Mouse (Mus musculus) gastrocnemius, postnatal 25 days (tissue): ENCODE data around the gene Zfp12. TPM values are rescaled to one million over a fixed set of nuclear protein-coding genes. Genes with fewer than 3 reads are reported as not detected.

ENCODE experiments used
- DNase-seq: peaks from one replicate; pipeline ENCODE4 v3.0.0; 2022
- total RNA-seq, 2 experiments: library from RNA; stranded (reverse); gene quantifications; 1 replicate in 1 of 2; 2 replicates in 1 of 2; pipeline ENCODE4 v1.2.3; 2021

Zfp12 gene
- total RNA-seq, 2 experiments from 2014 or later, result 6.7 to 8.0 TPM

- no peak for DNase-seq
These were observed 30.4 kb downstream of the Zfp12 start for GRCm38 (mm10) chr5:143265409-143265808.

GRCm38 (mm10) chr5:143266794-143267193 lies 31.8 kb downstream of the Zfp12 start:
- DNase-seq, result no peak

- DNase-seq, result no peak
These were observed 34.0 kb downstream of the Zfp12 start for GRCm38 (mm10) chr5:143268985-143269362.

- DNase-seq, result peak; percentile 61
These were observed 34.6 kb downstream of the Zfp12 start, which contains the start of gene Zfp316 for GRCm38 (mm10) chr5:143269363-143270150. Gene Zfp316 (minus strand): TSS chr5:143270022.

GRCm38 (mm10) chr5:143270151-143270519 lies 35.2 kb downstream of the Zfp12 start:
- DNase-seq, result no peak

GRCm38 (mm10) chr5:143271642-143272041 lies 36.7 kb downstream of the Zfp12 start:
- no peak for DNase-seq

- DNase-seq, result no peak
These were observed 37.1 kb downstream of the Zfp12 start for GRCm38 (mm10) chr5:143272108-143272507.

GRCm38 (mm10) chr5:143272540-143273330 lies 37.8 kb downstream of the Zfp12 start:
- DNase-seq, result no peak

- DNase-seq, result no peak
These were observed 40.8 kb downstream of the Zfp12 start for GRCm38 (mm10) chr5:143275761-143276160.

- no peak for DNase-seq
These were observed 44.3 kb downstream of the Zfp12 start for GRCm38 (mm10) chr5:143279247-143279646.

- DNase-seq, result no peak
These were observed 49.8 kb downstream of the Zfp12 start for GRCm38 (mm10) chr5:143284762-143285161.

GRCm38 (mm10) chr5:143287774-143288328 lies 52.9 kb downstream of the Zfp12 start:
- no peak for DNase-seq

GRCm38 (mm10) chr5:143288378-143288911 lies 53.5 kb downstream of the Zfp12 start:
- DNase-seq, result no peak

GRCm38 (mm10) chr5:143289299-143289698 lies 54.3 kb downstream of the Zfp12 start:
- no peak for DNase-seq

- DNase-seq, result no peak
These were observed 57.9 kb downstream of the Zfp12 start for GRCm38 (mm10) chr5:143292879-143293278.

GRCm38 (mm10) chr5:143293404-143293803 lies 58.4 kb downstream of the Zfp12 start, which contains the start of gene Zfp853:
Gene Zfp853 (minus strand): TSS chr5:143293623.
- no peak for DNase-seq

- DNase-seq, result no peak
These were observed 59.9 kb downstream of the Zfp12 start for GRCm38 (mm10) chr5:143294862-143295261.

- no peak for DNase-seq
These were observed 60.4 kb downstream of the Zfp12 start for GRCm38 (mm10) chr5:143295330-143295729.

- no peak for DNase-seq
These were observed 63.0 kb downstream of the Zfp12 start for GRCm38 (mm10) chr5:143297986-143298385.

GRCm38 (mm10) chr5:143298391-143298790 lies 63.4 kb downstream of the Zfp12 start:
- no peak for DNase-seq
